Mouse (Mus musculus): ENCODE results near the gene Usp4. TPM values are rescaled to one million over a fixed set of nuclear protein-coding genes. Genes with fewer than 3 reads are reported as not detected.

Gene Usp4
- polyA plus RNA-seq, 1 experiment from 2014 or later, result 126 TPM

DNA sequence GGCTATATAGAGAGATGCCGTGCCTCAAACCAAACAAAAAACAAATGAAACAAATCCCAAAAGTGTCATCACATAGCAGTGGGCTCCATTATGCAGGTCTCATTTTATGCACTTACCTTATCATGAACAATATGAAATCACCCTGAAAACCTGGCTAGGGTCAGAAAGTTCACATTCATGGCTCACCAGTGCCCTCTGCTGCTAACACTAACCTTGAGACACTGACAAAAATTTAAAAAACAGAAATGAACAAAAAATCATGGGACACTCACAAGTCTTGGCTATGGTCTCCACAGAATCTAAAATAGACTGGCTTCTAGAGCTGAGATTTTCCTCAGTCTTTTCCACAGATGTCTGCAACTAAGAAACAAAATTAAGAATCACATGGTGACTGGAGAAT, 64.6 kb downstream of the Usp4 start:
- no peak for ATAC-seq
- Histone ChIP-seq H3K27ac (ENCODE audit: low read length) (no peak overlapping the region), H3K27me3 (ENCODE audit: control insufficient read depth, insufficient read depth, low read depth, low read length) (no peaks in the 10 kb centered on the region), H3K4me1 (ENCODE audit: control insufficient read depth, insufficient read depth, low read length) (no peaks in the 10 kb centered on the region), H3K36me3 (ENCODE audit: control insufficient read depth, insufficient read depth, low read length) (no peaks in the 10 kb centered on the region), H3K4me2 (ENCODE audit: low read length) (no peak overlapping the region), H3K9me3 (replicated peaks; ENCODE audit: control insufficient read depth, low read length, poor library complexity, severe bottlenecking) (no peaks in the 10 kb centered on the region), H3K4me3 (ENCODE audit: low read depth, low read length) (no peak overlapping the region), H3K9ac (ENCODE audit: low read depth, low read length) (no peak overlapping the region)
- 85% methylated on average over 1 of the region's 1 CpGs for WGBS

- Histone ChIP-seq H3K4me2 (ENCODE audit: low read length) (no peak within 1 kb of the TSS), H3K9ac (ENCODE audit: low read depth, low read length) (no peak within 1 kb of the TSS), H3K4me1 (ENCODE audit: control insufficient read depth, insufficient read depth, low read length) (no peaks in the 10 kb centered on the region), H3K9me3 (replicated peaks; ENCODE audit: control insufficient read depth, low read length, poor library complexity, severe bottlenecking) (no peaks in the 10 kb centered on the region), H3K27me3 (ENCODE audit: control insufficient read depth, insufficient read depth, low read depth, low read length) (no peaks in the 10 kb centered on the region), H3K27ac (ENCODE audit: low read length) (no peak within 1 kb of the TSS), H3K4me3 (ENCODE audit: low read depth, low read length) (no peak within 1 kb of the TSS), H3K36me3 (ENCODE audit: control insufficient read depth, insufficient read depth, low read length) (no peaks in the 10 kb centered on the region)
- ATAC-seq, result no peak
These were observed 80.7 kb downstream of the Usp4 start, which contains the start of gene Ccdc36 for GRCm38 (mm10) chr9:108428384-108428783. Ccdc36 (minus strand) TSS chr9:108428484.

DNA sequence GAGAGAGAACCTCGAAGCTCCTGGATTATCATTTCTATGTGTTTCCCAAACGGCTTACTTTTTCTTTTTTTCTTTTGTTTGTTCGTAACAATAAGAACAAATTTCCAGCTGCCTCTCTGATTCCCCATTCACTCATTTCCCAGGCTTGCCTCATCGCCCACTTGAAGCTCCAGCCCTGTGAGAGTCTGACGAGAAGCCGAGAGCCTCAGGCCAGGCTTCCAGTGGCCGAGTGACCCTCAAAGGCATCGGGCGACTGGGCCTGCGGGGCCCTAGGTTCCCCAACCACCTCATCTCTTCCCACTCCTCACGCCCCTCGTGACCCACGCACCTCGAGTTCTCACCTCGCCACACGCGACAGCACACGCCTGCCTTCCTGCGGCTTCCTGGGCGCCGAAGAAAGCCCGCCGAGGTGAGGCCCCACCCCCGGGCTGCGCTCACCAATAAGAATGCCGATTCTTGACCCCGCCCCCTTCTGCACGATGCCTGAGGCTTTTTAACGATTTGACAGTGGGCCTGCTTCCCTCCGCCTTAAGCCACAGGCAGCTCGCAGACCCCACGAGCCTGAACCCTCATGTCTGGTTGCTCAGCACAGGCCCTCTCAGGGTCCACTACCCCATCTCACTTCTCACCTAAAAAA, 83.9 kb downstream of the Usp4 start:
- peak overlapping the region; percentile 35 for H3K4me3 ChIP-seq (ENCODE audit: low read depth, low read length)
- peaks cover 3% of the 10 kb centered on the region; the same call in 1 of the 2 replicates for H3K4me1 ChIP-seq (ENCODE audit: control insufficient read depth, insufficient read depth, low read length)
- no peaks in the 10 kb centered on the region for H3K9me3 ChIP-seq (replicated peaks; ENCODE audit: control insufficient read depth, low read length, poor library complexity, severe bottlenecking)
- H3K36me3 ChIP-seq (ENCODE audit: control insufficient read depth, insufficient read depth, low read length), result no peaks in the 10 kb centered on the region
- 0 out of 2 replicates have a peak overlapping the region, but pooled peaks have one; percentile 28 for H3K27ac ChIP-seq (ENCODE audit: low read length)
- no peaks in the 10 kb centered on the region for H3K27me3 ChIP-seq (ENCODE audit: control insufficient read depth, insufficient read depth, low read depth, low read length)
- ATAC-seq, result no peak
- H3K4me2 ChIP-seq (ENCODE audit: low read length), result peak overlapping the region; percentile 46
- H3K9ac ChIP-seq (ENCODE audit: low read depth, low read length), result 0 out of 2 replicates have a peak overlapping the region, but pooled peaks have one; percentile 41
- 45% methylated on average over 32 of the region's 32 CpGs for WGBS

GRCm38 (mm10) chr9:108436182-108436581, 88.5 kb downstream of the Usp4 start, which contains the start of gene BC048562:
BC048562 (plus strand) TSS chr9:108436482.
- Histone ChIP-seq H3K4me1 (ENCODE audit: control insufficient read depth, insufficient read depth, low read length) (peaks cover 3% of the 10 kb centered on the region; the same call in 1 of the 2 replicates), H3K36me3 (ENCODE audit: control insufficient read depth, insufficient read depth, low read length) (no peaks in the 10 kb centered on the region), H3K27ac (ENCODE audit: low read length) (peak within 1 kb of the TSS; percentile 43; the same call in 1 of the 2 replicates), H3K27me3 (ENCODE audit: control insufficient read depth, insufficient read depth, low read depth, low read length) (no peaks in the 10 kb centered on the region), H3K9me3 (replicated peaks; ENCODE audit: control insufficient read depth, low read length, poor library complexity, severe bottlenecking) (no peaks in the 10 kb centered on the region), H3K9ac (ENCODE audit: low read depth, low read length) (no peak within 1 kb of the TSS), H3K4me3 (ENCODE audit: low read depth, low read length) (no peak within 1 kb of the TSS), H3K4me2 (ENCODE audit: low read length) (no peak within 1 kb of the TSS)
- 16% methylated on average over 3 of the region's 3 CpGs for WGBS
- ATAC-seq, result no peak; the same call in 1 of the 2 replicates

DNA sequence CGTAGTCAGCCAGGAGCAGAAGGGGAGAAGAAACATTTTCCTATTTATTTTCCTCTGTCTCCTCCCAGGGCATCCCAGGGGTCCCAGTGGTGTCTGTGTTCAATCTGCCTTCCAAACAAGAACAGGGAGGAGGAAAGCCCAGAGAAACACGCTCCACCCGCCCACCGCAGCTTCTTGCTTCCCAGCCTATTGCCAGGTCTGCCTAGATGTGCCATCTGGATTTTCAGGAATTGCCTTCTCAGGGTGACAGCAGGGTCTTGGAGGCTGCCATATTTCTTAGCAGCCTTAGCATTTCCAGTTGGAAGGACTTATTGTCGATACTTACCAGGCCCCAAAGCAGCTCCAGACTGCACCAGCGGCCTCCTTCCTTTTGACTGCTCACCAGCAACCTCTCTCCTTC, 91.5 kb downstream of the Usp4 start:
- Histone ChIP-seq H3K4me3 (ENCODE audit: low read depth, low read length) (no peak overlapping the region), H3K9me3 (replicated peaks; ENCODE audit: control insufficient read depth, low read length, poor library complexity, severe bottlenecking) (no peaks in the 10 kb centered on the region), H3K4me2 (ENCODE audit: low read length) (no peak overlapping the region), H3K36me3 (ENCODE audit: control insufficient read depth, insufficient read depth, low read length) (no peaks in the 10 kb centered on the region), H3K27ac (ENCODE audit: low read length) (no peak overlapping the region), H3K9ac (ENCODE audit: low read depth, low read length) (no peak overlapping the region), H3K4me1 (ENCODE audit: control insufficient read depth, insufficient read depth, low read length) (peaks cover 3% of the 10 kb centered on the region; the same call in 1 of the 2 replicates), H3K27me3 (ENCODE audit: control insufficient read depth, insufficient read depth, low read depth, low read length) (no peaks in the 10 kb centered on the region)
- WGBS, result 81% methylated on average over 6 of the region's 6 CpGs
- no peak for ATAC-seq

DNA sequence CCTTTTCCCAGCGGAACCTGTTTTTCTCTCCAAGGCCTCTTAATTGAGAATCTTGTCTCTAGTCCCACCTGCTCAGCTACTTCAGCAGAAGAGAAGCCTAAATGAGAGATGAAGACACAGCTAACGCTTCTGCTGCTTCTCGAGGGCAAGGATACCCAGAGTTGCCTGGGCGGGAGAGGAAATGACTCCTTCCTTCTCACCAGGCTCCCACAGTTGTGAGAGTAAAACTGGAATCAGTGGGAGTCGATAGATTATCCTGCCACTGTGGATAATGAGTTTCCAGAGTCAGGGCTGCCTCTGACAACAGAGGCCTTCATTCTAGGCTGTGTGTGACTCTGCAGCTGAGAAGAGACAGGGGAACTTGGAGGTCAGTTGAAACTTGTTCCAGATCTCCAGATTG, 92.8 kb downstream of the Usp4 start:
- H3K4me1 ChIP-seq (ENCODE audit: control insufficient read depth, insufficient read depth, low read length), result peaks cover 3% of the 10 kb centered on the region; the same call in 1 of the 2 replicates
- H3K9me3 ChIP-seq (replicated peaks; ENCODE audit: control insufficient read depth, low read length, poor library complexity, severe bottlenecking), result no peaks in the 10 kb centered on the region
- H3K27ac ChIP-seq (ENCODE audit: low read length), result no peak overlapping the region
- no peak overlapping the region for H3K9ac ChIP-seq (ENCODE audit: low read depth, low read length)
- 65% methylated on average over 5 of the region's 5 CpGs for WGBS
- H3K27me3 ChIP-seq (ENCODE audit: control insufficient read depth, insufficient read depth, low read depth, low read length), result no peaks in the 10 kb centered on the region
- H3K4me2 ChIP-seq (ENCODE audit: low read length), result no peak overlapping the region
- no peak overlapping the region for H3K4me3 ChIP-seq (ENCODE audit: low read depth, low read length)
- no peaks in the 10 kb centered on the region for H3K36me3 ChIP-seq (ENCODE audit: control insufficient read depth, insufficient read depth, low read length)
- no peak for ATAC-seq

DNA sequence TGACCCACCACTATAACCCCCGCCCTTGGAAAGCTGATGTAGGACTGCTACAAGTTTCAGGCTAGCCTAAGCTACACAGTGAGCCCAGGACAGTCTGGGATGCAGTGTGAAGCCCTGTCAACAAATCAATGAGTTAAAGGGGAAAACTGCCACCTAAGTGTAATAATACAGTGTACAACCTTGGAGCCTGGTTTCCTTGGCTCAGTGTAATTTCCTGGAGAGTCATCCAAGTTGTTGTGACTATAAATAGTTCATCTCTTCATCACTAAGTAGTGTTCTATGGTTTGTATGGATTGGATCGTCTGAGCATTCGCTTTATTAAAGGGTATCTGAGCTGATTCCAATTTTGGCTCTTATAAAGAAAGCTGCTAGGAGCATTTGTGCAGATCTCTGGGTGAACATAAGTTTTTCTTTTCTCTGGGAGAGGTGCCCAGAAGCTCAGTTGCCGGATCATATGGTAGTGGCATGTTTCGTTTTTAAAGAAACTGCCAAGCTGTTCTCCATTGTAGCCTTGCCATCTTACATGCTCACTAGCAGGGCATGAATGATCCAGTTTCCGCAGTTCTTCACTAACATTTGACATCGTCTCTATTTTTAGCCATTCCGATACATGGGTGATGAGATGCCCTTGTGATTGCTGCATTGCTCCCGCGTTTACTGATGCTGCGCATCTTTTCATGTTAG, 93.7 kb downstream of the Usp4 start:
- no peak overlapping the region for H3K4me3 ChIP-seq (ENCODE audit: low read depth, low read length)
- WGBS, result 88% methylated on average over 11 of the region's 11 CpGs
- H3K27me3 ChIP-seq (ENCODE audit: control insufficient read depth, insufficient read depth, low read depth, low read length), result no peaks in the 10 kb centered on the region
- H3K36me3 ChIP-seq (ENCODE audit: control insufficient read depth, insufficient read depth, low read length), result no peaks in the 10 kb centered on the region
- no peaks in the 10 kb centered on the region; the same call in 1 of the 2 replicates for H3K4me1 ChIP-seq (ENCODE audit: control insufficient read depth, insufficient read depth, low read length)
- no peak overlapping the region for H3K27ac ChIP-seq (ENCODE audit: low read length)
- H3K4me2 ChIP-seq (ENCODE audit: low read length), result no peak overlapping the region
- no peak for ATAC-seq
- no peak overlapping the region for H3K9ac ChIP-seq (ENCODE audit: low read depth, low read length)
- no peaks in the 10 kb centered on the region for H3K9me3 ChIP-seq (replicated peaks; ENCODE audit: control insufficient read depth, low read length, poor library complexity, severe bottlenecking)
